Mouse (Mus musculus): ENCODE results near the gene Zfp72. TPM values are rescaled to one million over a fixed set of nuclear protein-coding genes. Genes with fewer than 3 reads are reported as not detected.
A peak's percentile ranks its signal among the peaks of the same experiment; 100 is the strongest.

The Zfp72 gene
- polyA plus RNA-seq, 1 experiment from 2014 or later = 5.1 TPM

GRCm38 (mm10) chr13:74349566-74350434 is 40.8 kb downstream of the Zfp72 start, which contains the start of the genes Sdha and Ccdc127:
Gene Sdha (minus strand): TSS chr13:74350280.
Gene Ccdc127 (plus strand): TSS chr13:74350309.
- H3K9ac ChIP-seq = peak within 1 kb of the TSS; percentile 80
- WGBS = 2% methylated on average over 57 of the region's 57 CpGs
- H3K27ac ChIP-seq = no peak within 1 kb of the TSS
- H3K36me3 ChIP-seq = peaks cover 14% of the 10 kb centered on the region
- H3K27me3 ChIP-seq (replicated peaks) = no peaks in the 10 kb centered on the region
- ATAC-seq (ENCODE audit: low FRiP score, low read depth) = peak; percentile 98
- peak within 1 kb of the TSS; percentile 63 for H3K4me2 ChIP-seq (replicated peaks)
- H3K4me3 ChIP-seq = peak within 1 kb of the TSS; percentile 75
- H3K9me3 ChIP-seq = no peaks in the 10 kb centered on the region
- H3K4me1 ChIP-seq = peaks cover 14% of the 10 kb centered on the region

DNA sequence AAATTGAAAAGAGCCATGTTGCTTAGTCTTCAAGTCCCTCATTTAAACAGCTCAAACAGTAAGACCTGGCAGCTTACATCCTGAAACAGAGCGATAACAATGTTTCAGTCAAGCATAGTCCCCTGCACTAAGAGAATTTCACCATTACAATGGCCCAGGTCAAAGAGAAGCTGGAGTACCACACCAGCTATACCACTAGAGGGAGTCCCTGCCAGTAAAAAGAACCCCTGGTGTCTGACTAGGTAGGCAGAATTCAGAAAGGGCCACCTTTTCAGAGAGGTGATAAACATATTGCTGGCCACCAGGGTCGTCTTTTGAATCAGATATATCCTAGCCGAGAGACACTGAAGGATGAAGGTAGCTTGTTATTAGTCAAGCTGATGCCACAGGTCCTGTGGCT is 49.6 kb downstream of the Zfp72 start:
- no peak overlapping the region for H3K4me3 ChIP-seq
- WGBS = 54% methylated on average over 3 of the region's 3 CpGs
- H3K4me1 ChIP-seq = no peaks in the 10 kb centered on the region
- H3K27ac ChIP-seq = no peak overlapping the region
- H3K36me3 ChIP-seq = peaks cover 64% of the 10 kb centered on the region
- ATAC-seq (ENCODE audit: low FRiP score, low read depth) = peak; percentile 37; the same call in 1 of the 2 replicates
- H3K9ac ChIP-seq = no peak overlapping the region
- H3K4me2 ChIP-seq (replicated peaks) = no peak overlapping the region
- H3K9me3 ChIP-seq = no peaks in the 10 kb centered on the region
- H3K27me3 ChIP-seq (replicated peaks) = no peaks in the 10 kb centered on the region

DNA sequence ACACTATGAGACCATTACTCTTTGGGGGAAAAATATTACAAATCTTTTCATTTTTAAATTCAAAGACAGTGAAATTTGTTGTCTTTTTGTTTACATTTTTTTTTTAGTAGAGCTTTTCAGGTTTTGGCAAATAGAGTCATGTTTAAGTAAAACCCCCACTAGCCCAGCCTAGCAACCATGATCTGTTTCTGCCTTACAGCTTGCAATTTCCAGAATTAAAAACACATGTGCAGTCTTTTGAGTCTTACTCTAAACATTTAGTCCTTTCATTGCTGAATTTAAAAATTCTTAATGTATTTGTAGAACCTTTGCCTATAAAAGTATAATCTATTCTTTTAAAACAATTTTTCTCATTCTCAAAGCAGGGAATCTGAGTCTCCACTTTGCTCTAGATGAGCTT is 61.3 kb downstream of the Zfp72 start:
- Histone ChIP-seq H3K4me3 (no peak overlapping the region), H3K27me3 (replicated peaks) (no peaks in the 10 kb centered on the region), H3K27ac (no peak overlapping the region), H3K4me2 (replicated peaks) (no peak overlapping the region), H3K4me1 (no peaks in the 10 kb centered on the region), H3K36me3 (peaks cover 70% of the 10 kb centered on the region), H3K9me3 (no peaks in the 10 kb centered on the region), H3K9ac (no peak overlapping the region)
- no peak for ATAC-seq (ENCODE audit: low FRiP score, low read depth)

MicroRNA genes within 50 kb of the gene (microRNA counts, 519-probe panel; counts per million panel counts)
- 342 counts per million, percentile 67 among the panel's probes with 10 or more counts for microRNA mmu-miR-692

Small RNA genes lying within 50 kb of the gene (microRNA-seq; reads per million reads assigned to microRNA genes)
- gene Mir692-3 = not detected

Other genes starting within 250 kb of the Zfp72 start
- 83.6 and 91.4 TPM in 2 replicates for gene Exoc3, start 182.1 kb downstream of the Zfp72 start, polyA plus RNA-seq (2016; fragmentation: Nextera tagmentation; extraction: Ambion mirVana)
- 0.77 and 1.3 TPM in 2 replicates for gene Ahrr, start 98.5 kb downstream of the Zfp72 start, polyA plus RNA-seq (2016; fragmentation: Nextera tagmentation; extraction: Ambion mirVana)
- gene Pdcd6, start 73.3 kb downstream of the Zfp72 start, polyA plus RNA-seq (2016; fragmentation: Nextera tagmentation; extraction: Ambion mirVana) = 107 TPM in 2 replicates
- gene Sdha, start 40.6 kb downstream of the Zfp72 start, polyA plus RNA-seq (2016; fragmentation: Nextera tagmentation; extraction: Ambion mirVana) = 206 and 209 TPM in 2 replicates
- 55.4 and 57.5 TPM in 2 replicates for gene Ccdc127, start 40.5 kb downstream of the Zfp72 start, polyA plus RNA-seq (2016; fragmentation: Nextera tagmentation; extraction: Ambion mirVana)
- not detected in 2 replicates for gene Lrrc14b, start 26.8 kb downstream of the Zfp72 start, polyA plus RNA-seq (2016; fragmentation: Nextera tagmentation; extraction: Ambion mirVana)
- 91.7 and 104 TPM in 2 replicates for gene Ftl1-ps1, start 8.9 kb upstream of the Zfp72 start, polyA plus RNA-seq (2016; fragmentation: Nextera tagmentation; extraction: Ambion mirVana)
- gene Zfp825, start 103.2 kb upstream of the Zfp72 start, polyA plus RNA-seq (2016; fragmentation: Nextera tagmentation; extraction: Ambion mirVana) = 14.5 and 18.0 TPM in 2 replicates
- gene Erap1, start 248.7 kb upstream of the Zfp72 start, polyA plus RNA-seq (2016; fragmentation: Nextera tagmentation; extraction: Ambion mirVana) = 3.7 and 4.0 TPM in 2 replicates